Mouse (Mus musculus): ENCODE measurements around the gene Arl10. TPM values are rescaled to one million over a fixed set of nuclear protein-coding genes. Genes with fewer than 3 reads are reported as not detected.

Arl10 gene
- polyA plus RNA-seq, 1 experiment from 2014 or later, result 29.7 TPM

- no peak overlapping the region for H3K4me3 ChIP-seq (ENCODE audit: low read depth, low read length)
- ATAC-seq (ENCODE audit: insufficient number of reproducible peaks, low FRiP score, low TSS enrichment, low read depth) (no peak), DNase-seq (ENCODE audit: low spot score) (no peak)
- H3K9me3 ChIP-seq (ENCODE audit: control insufficient read depth, low read length), result no peaks in the 10 kb centered on the region
- no peak overlapping the region for H3K27ac ChIP-seq (replicated peaks; ENCODE audit: low read depth, low read length)
- H3K36me3 ChIP-seq (ENCODE audit: control insufficient read depth, insufficient read depth, low read length), result peaks cover 9% of the 10 kb centered on the region
- no peak overlapping the region for H3K9ac ChIP-seq (ENCODE audit: low read length)
- no peak overlapping the region for H3K4me2 ChIP-seq (ENCODE audit: low read depth, severe bottlenecking)
- H3K4me1 ChIP-seq (ENCODE audit: control insufficient read depth, insufficient read depth, low read length), result peaks cover 6% of the 10 kb centered on the region
- no peaks in the 10 kb centered on the region for H3K27me3 ChIP-seq (ENCODE audit: control insufficient read depth, insufficient read depth, low read length)
- 88% methylated on average over 7 of the region's 7 CpGs for WGBS
Observed at GRCm38 (mm10) chr13:54562562-54562961, 12.3 kb upstream of the Arl10 start.

DNA sequence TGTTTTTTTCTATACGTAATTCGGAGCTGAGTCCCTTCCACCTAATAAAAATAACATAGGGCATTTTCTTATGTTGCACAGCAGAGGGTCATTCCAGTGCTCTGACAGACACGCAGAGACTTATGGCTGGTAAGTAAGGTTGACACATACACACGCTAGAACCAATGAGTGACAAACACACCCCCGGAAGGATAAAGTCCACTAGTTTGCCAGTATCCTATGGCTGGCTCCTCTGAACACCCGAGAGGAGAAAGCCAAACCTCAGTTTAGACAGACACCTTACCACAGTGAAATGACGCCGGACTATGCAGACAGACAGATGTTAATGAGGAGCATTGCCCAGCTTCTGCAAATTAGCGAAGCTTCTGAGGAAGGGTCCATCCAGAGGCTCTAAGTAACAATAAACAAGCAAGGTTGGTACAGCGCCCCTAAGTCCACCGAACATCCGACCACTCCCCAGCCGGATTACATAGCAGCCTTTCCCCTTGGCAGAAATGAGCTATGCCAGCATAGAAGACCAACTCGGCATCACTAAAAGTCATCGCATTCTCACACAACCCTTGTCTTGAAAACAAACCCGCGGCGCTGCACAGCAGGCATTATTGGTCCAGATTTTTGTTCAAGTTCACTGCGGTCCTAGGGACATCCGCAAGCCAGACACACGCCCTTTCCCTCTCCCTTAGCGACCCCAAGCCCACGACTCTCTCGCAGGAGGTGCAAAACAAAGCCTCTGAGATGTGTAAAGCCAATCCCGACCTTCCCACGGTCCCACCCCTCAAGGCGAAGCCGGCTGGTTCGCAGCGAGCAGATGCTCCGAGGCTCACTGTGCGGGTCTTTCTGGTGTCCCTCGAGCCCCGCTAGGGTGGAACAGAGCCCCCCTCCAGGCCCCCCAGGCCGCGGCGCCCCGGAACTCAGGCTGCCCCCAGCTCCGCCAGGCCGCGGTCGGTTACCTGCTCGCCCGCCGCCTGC lies 10.3 kb upstream of the Arl10 start:
- H3K4me1 ChIP-seq (ENCODE audit: control insufficient read depth, insufficient read depth, low read length), result peaks cover 6% of the 10 kb centered on the region

GRCm38 (mm10) chr13:54565201-54565581 lies 9.6 kb upstream of the Arl10 start, which contains the start of gene 4833439L19Rik:
TSS of gene 4833439L19Rik (minus strand) at chr13:54565435.
- Histone ChIP-seq H3K27me3 (ENCODE audit: control insufficient read depth, insufficient read depth, low read length) (no peaks in the 10 kb centered on the region), H3K9me3 (ENCODE audit: control insufficient read depth, low read length) (no peaks in the 10 kb centered on the region), H3K4me1 (ENCODE audit: control insufficient read depth, insufficient read depth, low read length) (peaks cover 6% of the 10 kb centered on the region), H3K27ac (replicated peaks; ENCODE audit: low read depth, low read length) (no peak within 1 kb of the TSS), H3K9ac (ENCODE audit: low read length) (peak within 1 kb of the TSS; percentile 96), H3K4me3 (ENCODE audit: low read depth, low read length) (peak within 1 kb of the TSS; percentile 93), H3K4me2 (ENCODE audit: low read depth, severe bottlenecking) (peak within 1 kb of the TSS; percentile 63), H3K36me3 (ENCODE audit: control insufficient read depth, insufficient read depth, low read length) (peaks cover 3% of the 10 kb centered on the region; the same call in 1 of the 2 replicates)
- peak; percentile 97 for DNase-seq (ENCODE audit: low spot score)
- WGBS, result 0% methylated on average over 27 of the region's 27 CpGs
- ATAC-seq (ENCODE audit: insufficient number of reproducible peaks, low FRiP score, low TSS enrichment, low read depth), result peak; percentile 89

More for the DNA sequence above, 10.3 kb upstream of the Arl10 start:
- H3K4me3 ChIP-seq (ENCODE audit: low read depth, low read length), result peak overlapping the region; percentile 93
- no peaks in the 10 kb centered on the region for H3K9me3 ChIP-seq (ENCODE audit: control insufficient read depth, low read length)
- H3K36me3 ChIP-seq (ENCODE audit: control insufficient read depth, insufficient read depth, low read length), result peaks cover 3% of the 10 kb centered on the region; the same call in 1 of the 2 replicates
- DNase-seq (ENCODE audit: low spot score) (peak; percentile 45), ATAC-seq (ENCODE audit: insufficient number of reproducible peaks, low FRiP score, low TSS enrichment, low read depth) (peak; percentile 72)
- H3K9ac ChIP-seq (ENCODE audit: low read length), result peak overlapping the region; percentile 96
- H3K27me3 ChIP-seq (ENCODE audit: control insufficient read depth, insufficient read depth, low read length), result no peaks in the 10 kb centered on the region
- peak overlapping the region; percentile 63 for H3K4me2 ChIP-seq (ENCODE audit: low read depth, severe bottlenecking)
- 11% methylated on average over 45 of the region's 45 CpGs for WGBS
- H3K27ac ChIP-seq (replicated peaks; ENCODE audit: low read depth, low read length), result no peak overlapping the region

DNA sequence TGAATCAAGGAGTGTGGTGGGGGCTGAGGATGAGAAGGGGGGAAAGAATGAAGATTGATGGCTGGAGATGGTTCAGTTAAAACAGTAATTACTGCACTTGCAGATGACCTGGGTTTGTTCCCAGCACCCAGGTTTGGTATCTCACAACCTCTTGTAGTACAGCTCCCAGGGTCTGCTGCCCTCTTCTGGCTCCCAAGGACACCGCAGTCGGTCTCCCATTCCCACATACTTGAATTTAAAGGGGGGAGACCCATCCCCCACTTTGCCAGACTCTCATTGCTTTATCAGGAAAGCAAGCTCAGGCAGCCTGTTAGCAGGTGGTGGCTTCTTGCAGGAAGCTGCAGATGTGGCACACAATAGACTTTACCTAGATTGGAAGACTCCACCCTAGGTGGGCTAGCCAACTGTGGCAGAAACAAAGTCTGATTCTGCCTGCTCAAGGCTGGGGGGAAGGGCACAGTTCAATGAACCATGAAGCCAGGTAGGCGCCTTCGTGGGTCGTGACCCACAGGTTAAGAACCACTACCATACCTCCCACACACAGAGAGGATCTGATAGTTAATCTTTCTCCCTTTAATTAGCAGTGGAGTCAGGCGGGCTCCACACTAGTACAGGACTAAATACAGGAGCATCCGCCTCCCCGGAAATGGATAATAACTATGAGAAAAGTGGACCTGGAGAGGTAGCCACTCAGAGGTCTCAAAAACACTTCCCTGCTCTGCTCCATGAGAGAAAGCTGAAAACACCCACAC lies 9.0 kb upstream of the Arl10 start:
- WGBS, result 48% methylated on average over 8 of the region's 8 CpGs
- Histone ChIP-seq H3K9me3 (ENCODE audit: control insufficient read depth, low read length) (no peaks in the 10 kb centered on the region), H3K27me3 (ENCODE audit: control insufficient read depth, insufficient read depth, low read length) (no peaks in the 10 kb centered on the region), H3K9ac (ENCODE audit: low read length) (no peak overlapping the region), H3K4me3 (ENCODE audit: low read depth, low read length) (peak overlapping the region; percentile 93), H3K4me1 (ENCODE audit: control insufficient read depth, insufficient read depth, low read length) (peaks cover 6% of the 10 kb centered on the region), H3K4me2 (ENCODE audit: low read depth, severe bottlenecking) (peak overlapping the region; percentile 37; the same call in 1 of the 2 replicates), H3K27ac (replicated peaks; ENCODE audit: low read depth, low read length) (no peak overlapping the region), H3K36me3 (ENCODE audit: control insufficient read depth, insufficient read depth, low read length) (0 out of 2 replicates have a peak, but pooled peaks cover 3% of the 10 kb centered on the region)
- DNase-seq (ENCODE audit: low spot score) (peak; percentile 60), ATAC-seq (ENCODE audit: insufficient number of reproducible peaks, low FRiP score, low TSS enrichment, low read depth) (0 out of 2 replicates have a peak, but pooled peaks have one; percentile 8)

- Histone ChIP-seq H3K9ac (ENCODE audit: low read length) (no peak overlapping the region), H3K4me2 (ENCODE audit: low read depth, severe bottlenecking) (no peak overlapping the region), H3K27ac (replicated peaks; ENCODE audit: low read depth, low read length) (no peak overlapping the region), H3K9me3 (ENCODE audit: control insufficient read depth, low read length) (no peaks in the 10 kb centered on the region), H3K27me3 (ENCODE audit: control insufficient read depth, insufficient read depth, low read length) (no peaks in the 10 kb centered on the region), H3K4me1 (ENCODE audit: control insufficient read depth, insufficient read depth, low read length) (peaks cover 6% of the 10 kb centered on the region), H3K36me3 (ENCODE audit: control insufficient read depth, insufficient read depth, low read length) (no peaks in the 10 kb centered on the region), H3K4me3 (ENCODE audit: low read depth, low read length) (no peak overlapping the region)
- 42% methylated on average over 5 of the region's 5 CpGs for WGBS
- ATAC-seq (ENCODE audit: insufficient number of reproducible peaks, low FRiP score, low TSS enrichment, low read depth) (no peak), DNase-seq (ENCODE audit: low spot score) (no peak)
Observed at GRCm38 (mm10) chr13:54568380-54568779, 6.4 kb upstream of the Arl10 start.

DNA sequence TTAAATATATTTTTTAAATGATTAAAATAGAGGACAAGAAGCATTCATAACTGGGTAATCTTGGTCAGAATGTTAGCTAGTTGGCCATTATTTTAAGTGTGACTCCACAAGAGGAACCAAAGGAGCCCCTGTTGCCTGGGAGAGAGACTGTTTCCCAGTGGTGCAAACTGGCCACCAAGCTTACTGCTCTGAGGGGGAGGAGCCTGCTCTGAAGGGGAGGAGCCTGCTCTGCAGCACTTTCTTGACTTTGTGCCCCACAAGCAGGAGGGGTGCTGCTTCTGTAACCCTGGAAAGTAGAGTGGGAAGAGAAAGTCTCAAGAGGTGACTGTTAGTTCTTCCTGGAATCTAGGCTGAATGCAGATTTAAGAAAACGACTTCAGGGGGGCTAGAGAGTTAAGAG lies 5.5 kb upstream of the Arl10 start:
- Histone ChIP-seq H3K27me3 (ENCODE audit: control insufficient read depth, insufficient read depth, low read length) (no peaks in the 10 kb centered on the region), H3K4me1 (ENCODE audit: control insufficient read depth, insufficient read depth, low read length) (peaks cover 1% of the 10 kb centered on the region), H3K36me3 (ENCODE audit: control insufficient read depth, insufficient read depth, low read length) (no peaks in the 10 kb centered on the region), H3K4me3 (ENCODE audit: low read depth, low read length) (no peak overlapping the region), H3K27ac (replicated peaks; ENCODE audit: low read depth, low read length) (no peak overlapping the region), H3K4me2 (ENCODE audit: low read depth, severe bottlenecking) (no peak overlapping the region), H3K9ac (ENCODE audit: low read length) (no peak overlapping the region), H3K9me3 (ENCODE audit: control insufficient read depth, low read length) (no peaks in the 10 kb centered on the region)
- no peak for DNase-seq (ENCODE audit: low spot score)
- 42% methylated on average over 1 of the region's 1 CpGs for WGBS
- no peak for ATAC-seq (ENCODE audit: insufficient number of reproducible peaks, low FRiP score, low TSS enrichment, low read depth)

DNA sequence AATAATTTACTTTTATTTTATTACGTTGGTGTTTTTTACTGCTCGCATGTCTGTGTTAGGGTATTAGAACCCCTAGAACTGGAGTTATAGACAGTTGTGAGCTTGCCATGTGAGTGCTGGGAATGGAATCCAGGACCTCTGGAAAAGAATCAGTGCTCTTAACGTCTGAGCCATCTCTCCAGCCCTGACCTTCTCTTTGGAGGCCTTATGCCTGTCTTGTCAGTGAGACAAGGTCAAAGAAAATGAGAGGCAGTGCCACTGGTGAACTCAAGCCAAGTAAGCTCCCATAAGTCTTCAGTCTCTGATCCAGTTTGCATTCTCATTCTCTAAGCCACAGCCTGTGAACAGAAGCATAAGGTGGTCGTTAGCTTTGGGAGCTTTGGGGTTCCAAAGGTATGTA lies 4.1 kb upstream of the Arl10 start:
- Histone ChIP-seq H3K27ac (replicated peaks; ENCODE audit: low read depth, low read length) (no peak overlapping the region), H3K9me3 (ENCODE audit: control insufficient read depth, low read length) (no peaks in the 10 kb centered on the region), H3K4me2 (ENCODE audit: low read depth, severe bottlenecking) (no peak overlapping the region), H3K27me3 (ENCODE audit: control insufficient read depth, insufficient read depth, low read length) (no peaks in the 10 kb centered on the region), H3K36me3 (ENCODE audit: control insufficient read depth, insufficient read depth, low read length) (no peaks in the 10 kb centered on the region), H3K4me1 (ENCODE audit: control insufficient read depth, insufficient read depth, low read length) (peaks cover under 1% of the 10 kb centered on the region; the same call in 1 of the 2 replicates), H3K4me3 (ENCODE audit: low read depth, low read length) (no peak overlapping the region), H3K9ac (ENCODE audit: low read length) (no peak overlapping the region)
- 72% methylated on average over 4 of the region's 4 CpGs for WGBS
- DNase-seq (ENCODE audit: low spot score) (no peak), ATAC-seq (ENCODE audit: insufficient number of reproducible peaks, low FRiP score, low TSS enrichment, low read depth) (no peak)

- H3K9ac ChIP-seq (ENCODE audit: low read length), result no peak overlapping the region
- H3K36me3 ChIP-seq (ENCODE audit: control insufficient read depth, insufficient read depth, low read length), result no peaks in the 10 kb centered on the region
- H3K27me3 ChIP-seq (ENCODE audit: control insufficient read depth, insufficient read depth, low read length), result no peaks in the 10 kb centered on the region
- DNase-seq (ENCODE audit: low spot score), result no peak
- H3K9me3 ChIP-seq (ENCODE audit: control insufficient read depth, low read length), result no peaks in the 10 kb centered on the region
- no peak overlapping the region for H3K4me2 ChIP-seq (ENCODE audit: low read depth, severe bottlenecking)
- no peak overlapping the region for H3K27ac ChIP-seq (replicated peaks; ENCODE audit: low read depth, low read length)
- H3K4me3 ChIP-seq (ENCODE audit: low read depth, low read length), result no peak overlapping the region
- ATAC-seq (ENCODE audit: insufficient number of reproducible peaks, low FRiP score, low TSS enrichment, low read depth), result no peak
- peaks cover 4% of the 10 kb centered on the region; the same call in 1 of the 2 replicates for H3K4me1 ChIP-seq (ENCODE audit: control insufficient read depth, insufficient read depth, low read length)
- 49% methylated on average over 2 of the region's 2 CpGs for WGBS
Observed at GRCm38 (mm10) chr13:54571637-54572036, 3.2 kb upstream of the Arl10 start.
